Mouse (Mus musculus) ES-Bruce4 (cell line): ENCODE results near the gene Gm21119.
"Not testable (repeated sequence)": the region's sequence is repeated elsewhere in the genome, so short reads cannot be mapped to it uniquely, and the experiment has no call there.

Source experiments
- CTCF ChIP-seq: IDR thresholded peaks from one replicate; pipeline ENCODE4 v1.8.1; 2011; ENCODE audit warnings: low read depth, low read length
- POLR2A ChIP-seq: IDR thresholded peaks from one replicate; pipeline ENCODE4 v1.8.1; 2011; ENCODE audit warnings: low read length; ENCODE audit not compliant: insufficient read depth

DNA sequence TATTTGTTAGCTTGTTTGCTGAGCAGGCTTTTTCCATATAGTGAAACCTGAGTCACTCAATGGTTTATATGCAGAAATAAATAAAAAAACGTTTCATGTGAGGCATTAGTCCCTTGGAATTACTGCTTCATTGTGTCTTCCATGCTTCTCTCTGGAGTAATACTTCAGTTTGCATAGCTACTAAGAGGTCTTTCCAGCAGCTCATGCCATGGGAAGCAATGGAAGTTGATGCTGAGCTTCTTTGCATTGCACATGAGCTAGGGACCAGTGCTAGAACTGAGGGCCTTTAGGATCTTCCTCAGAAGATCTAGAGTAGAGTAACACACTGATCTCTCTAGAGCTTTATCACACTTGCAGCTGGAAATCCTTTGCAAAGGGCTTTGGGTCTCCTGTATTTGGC is 23.2 kb downstream of the Gm21119 start:
- TF ChIP-seq CTCF, POLR2A: not testable (repeated sequence)
